Mouse (Mus musculus): ENCODE data around the gene Arpc4. TPM values are rescaled to one million over a fixed set of nuclear protein-coding genes. Genes with fewer than 3 reads are reported as not detected.

Arpc4 gene
- total and polyA plus RNA-seq, 3 experiments: 231 to 375 TPM; not detected in 1

GRCm38 (mm10) chr6:113385160-113385714 is 7.3 kb downstream of the Arpc4 start:
- Histone ChIP-seq H3K36me3 (ENCODE audit: control insufficient read depth in 1 of 2, insufficient read depth in 2 of 2, low read length in 2 of 2) (peaks cover 4 to 53% of the 10 kb centered on the region in 2 experiments), H3K4me1 (ENCODE audit: control insufficient read depth in 1 of 2, insufficient read depth in 2 of 2, low read length in 2 of 2) (no peaks in the 10 kb centered on the region), H3K79me2 (ENCODE audit: control insufficient read depth, insufficient read depth, low read length, poor library complexity) (peaks cover 8% of the 10 kb centered on the region), H3K9ac (ENCODE audit: control insufficient read depth, low read depth, low read length, poor library complexity, severe bottlenecking) (no peak overlapping the region), H3K27me3 (ENCODE audit: control insufficient read depth in 1 of 2, insufficient read depth in 2 of 2, low read length in 2 of 2) (no peaks in the 10 kb centered on the region), H3K27ac (ENCODE audit: control insufficient read depth, low read depth, low read length) (no peak overlapping the region), H3K4me3 (ENCODE audit: control insufficient read depth in 1 of 2, insufficient read depth in 1 of 2, low read depth in 2 of 2, low read length in 2 of 2) (no peak overlapping the region), H3K9me3 (replicated peaks; ENCODE audit: insufficient read depth, low read length) (no peaks in the 10 kb centered on the region)
- TF ChIP-seq ZMIZ1 (IDR thresholded peaks at IDR 0.05; ENCODE audit: low read depth, low read length): no peak
- TF ChIP-seq USF1 (IDR thresholded peaks at IDR 0.05; ENCODE audit: low read depth, low read length): no peak
- no peak for TF ChIP-seq GABPA (IDR thresholded peaks at IDR 0.05; ENCODE audit: low read depth, low read length)
- no peak for TF ChIP-seq ELF1 (IDR thresholded peaks at IDR 0.05; ENCODE audit: low read depth, low read length)
- DNase-seq (ENCODE audit: low read depth, low spot score): no peak

- Histone ChIP-seq H3K27ac (ENCODE audit: control insufficient read depth, low read depth, low read length) (no peak overlapping the region), H3K36me3 (ENCODE audit: control insufficient read depth in 1 of 2, insufficient read depth in 2 of 2, low read length in 2 of 2) (peaks cover 2 to 52% of the 10 kb centered on the region in 2 experiments; a peak in 2 of 4 replicates)
Observed at GRCm38 (mm10) chr6:113386025-113386424, 8.1 kb downstream of the Arpc4 start.

GRCm38 (mm10) chr6:113388960-113389359 is 11.0 kb downstream of the Arpc4 start, which contains the start of gene Ttll3:
Gene Ttll3 (plus strand): TSS chr6:113389260.
- no peak within 1 kb of the TSS for H3K9ac ChIP-seq (ENCODE audit: control insufficient read depth, low read depth, low read length, poor library complexity, severe bottlenecking)
- no peaks in the 10 kb centered on the region for H3K4me1 ChIP-seq (ENCODE audit: control insufficient read depth in 1 of 2, insufficient read depth in 2 of 2, low read length in 2 of 2)
- TF ChIP-seq TAL1 (IDR thresholded peaks at IDR 0.05; ENCODE audit: low read length): no peak
- no peak for TF ChIP-seq ZC3H11A (IDR thresholded peaks at IDR 0.05; ENCODE audit: low read depth, low read length)
- no peak for TF ChIP-seq MYC (IDR thresholded peaks at IDR 0.05; ENCODE audit: low read depth, low read length)
- TF ChIP-seq UBTF (IDR thresholded peaks at IDR 0.05; ENCODE audit: borderline replicate concordance, insufficient read depth, low read depth, low read length): no peak
- no peak for TF ChIP-seq KAT2A (conservative IDR thresholded peaks at IDR 0.05; ENCODE audit: low read depth, low read length)
- TF ChIP-seq POLR2AphosphoS5 (IDR thresholded peaks at IDR 0.05; ENCODE audit: borderline replicate concordance, low read depth, low read length): no peak
- no peak for TF ChIP-seq ZNF384 (IDR thresholded peaks at IDR 0.05; ENCODE audit: low read depth, low read length)
- no peak for TF ChIP-seq POLR2A (IDR thresholded peaks at IDR 0.05; ENCODE audit: control insufficient read depth in 1 of 2, insufficient read depth in 1 of 2, low read depth in 1 of 2, low read length in 2 of 2, poor library complexity in 1 of 2)
- no peak for TF ChIP-seq MYB (IDR thresholded peaks at IDR 0.05; ENCODE audit: low read depth, low read length)
- no peak for TF ChIP-seq MAZ (IDR thresholded peaks at IDR 0.05; ENCODE audit: low read depth, low read length)
- TF ChIP-seq BHLHE40 (IDR thresholded peaks at IDR 0.05; ENCODE audit: borderline replicate concordance, low read depth, low read length): no peak
- no peak for TF ChIP-seq SMC3 (IDR thresholded peaks at IDR 0.05; ENCODE audit: low read depth, low read length)
- no peak for TF ChIP-seq NRF1 (IDR thresholded peaks at IDR 0.05; ENCODE audit: insufficient read depth, low read depth, low read length, poor library complexity, severe bottlenecking)
- no peak for TF ChIP-seq ZMIZ1 (IDR thresholded peaks at IDR 0.05; ENCODE audit: low read depth, low read length)
- no peak for TF ChIP-seq TCF12 (IDR thresholded peaks at IDR 0.05; ENCODE audit: low read depth, low read length)
- H3K27ac ChIP-seq (ENCODE audit: control insufficient read depth, low read depth, low read length): no peak within 1 kb of the TSS
- no peak for DNase-seq (ENCODE audit: low read depth, low spot score)
- H3K9me3 ChIP-seq (replicated peaks; ENCODE audit: insufficient read depth, low read length): no peaks in the 10 kb centered on the region
- H3K79me2 ChIP-seq (ENCODE audit: control insufficient read depth, insufficient read depth, low read length, poor library complexity): no peaks in the 10 kb centered on the region
- H3K36me3 ChIP-seq (ENCODE audit: control insufficient read depth in 1 of 2, insufficient read depth in 2 of 2, low read length in 2 of 2): peaks cover 0 to 33% of the 10 kb centered on the region in 2 experiments; a peak in 2 of 4 replicates
- no peaks in the 10 kb centered on the region for H3K27me3 ChIP-seq (ENCODE audit: control insufficient read depth in 1 of 2, insufficient read depth in 2 of 2, low read length in 2 of 2)
- H3K4me3 ChIP-seq (ENCODE audit: control insufficient read depth in 1 of 2, insufficient read depth in 1 of 2, low read depth in 2 of 2, low read length in 2 of 2): no peak within 1 kb of the TSS

More at GRCm38 (mm10) chr6:113386025-113386424, 8.1 kb downstream of the Arpc4 start:
- TF ChIP-seq BHLHE40 (IDR thresholded peaks at IDR 0.05; ENCODE audit: borderline replicate concordance, low read depth, low read length): no peak
- no peak for TF ChIP-seq NRF1 (IDR thresholded peaks at IDR 0.05; ENCODE audit: insufficient read depth, low read depth, low read length, poor library complexity, severe bottlenecking)
- TF ChIP-seq MYB (IDR thresholded peaks at IDR 0.05; ENCODE audit: low read depth, low read length): no peak
- TF ChIP-seq MYC (IDR thresholded peaks at IDR 0.05; ENCODE audit: low read depth, low read length): no peak
- TF ChIP-seq TAL1 (IDR thresholded peaks at IDR 0.05; ENCODE audit: low read length): no peak
- TF ChIP-seq GABPA (IDR thresholded peaks at IDR 0.05; ENCODE audit: low read depth, low read length): no peak
- TF ChIP-seq RCOR1 (IDR thresholded peaks at IDR 0.05; ENCODE audit: low read depth, low read length): no peak
- TF ChIP-seq MAFK (IDR thresholded peaks at IDR 0.05; ENCODE audit: borderline replicate concordance, low read depth, low read length): no peak
- no peak for TF ChIP-seq JUND (IDR thresholded peaks at IDR 0.05; ENCODE audit: low read depth, low read length)
- TF ChIP-seq POLR2AphosphoS2 (IDR thresholded peaks at IDR 0.05; ENCODE audit: low read length): no peak
- TF ChIP-seq UBTF (IDR thresholded peaks at IDR 0.05; ENCODE audit: borderline replicate concordance, insufficient read depth, low read depth, low read length): no peak
- TF ChIP-seq CHD2 (IDR thresholded peaks at IDR 0.05; ENCODE audit: low read length): no peak
- TF ChIP-seq E2F4 (IDR thresholded peaks at IDR 0.05; ENCODE audit: borderline replicate concordance, low read depth, low read length): no peak
- no peak for TF ChIP-seq MEF2A (IDR thresholded peaks at IDR 0.05; ENCODE audit: extremely low read depth, insufficient replicate concordance, low read depth, low read length, poor library complexity, severe bottlenecking)
- no peak for TF ChIP-seq HCFC1 (IDR thresholded peaks at IDR 0.05; ENCODE audit: low read depth, low read length)
- TF ChIP-seq ZMIZ1 (IDR thresholded peaks at IDR 0.05; ENCODE audit: low read depth, low read length): no peak
- no peak for TF ChIP-seq RAD21 (IDR thresholded peaks at IDR 0.05; ENCODE audit: low read depth, low read length)
- no peak for TF ChIP-seq ZKSCAN1 (IDR thresholded peaks at IDR 0.05; ENCODE audit: low read depth, low read length)
- TF ChIP-seq MXI1 (IDR thresholded peaks at IDR 0.05; ENCODE audit: low read depth, low read length): no peak
- TF ChIP-seq NELFE (IDR thresholded peaks at IDR 0.05; ENCODE audit: low read depth, low read length): no peak
- no peak overlapping the region for H3K4me3 ChIP-seq (ENCODE audit: control insufficient read depth in 1 of 2, insufficient read depth in 1 of 2, low read depth in 2 of 2, low read length in 2 of 2)
- H3K27me3 ChIP-seq (ENCODE audit: control insufficient read depth in 1 of 2, insufficient read depth in 2 of 2, low read length in 2 of 2): no peaks in the 10 kb centered on the region
- H3K9me3 ChIP-seq (replicated peaks; ENCODE audit: insufficient read depth, low read length): no peaks in the 10 kb centered on the region
- H3K79me2 ChIP-seq (ENCODE audit: control insufficient read depth, insufficient read depth, low read length, poor library complexity): peaks cover 3% of the 10 kb centered on the region
- DNase-seq (ENCODE audit: low read depth, low spot score): no peak
- no peaks in the 10 kb centered on the region for H3K4me1 ChIP-seq (ENCODE audit: control insufficient read depth in 1 of 2, insufficient read depth in 2 of 2, low read length in 2 of 2)
- no peak overlapping the region for H3K9ac ChIP-seq (ENCODE audit: control insufficient read depth, low read depth, low read length, poor library complexity, severe bottlenecking)

All from MEL (cell line).